Mouse (Mus musculus): ENCODE results near the gene Gm49358. TPM values are rescaled to one million over a fixed set of nuclear protein-coding genes. Genes with fewer than 3 reads are reported as not detected.

The Gm49358 gene
- polyA plus RNA-seq, 1 experiment from 2014 or later: not detected

GRCm38 (mm10) chr10:86819649-86820165, 55.9 kb downstream of the Gm49358 start:
- H3K36me3 ChIP-seq (ENCODE audit: control insufficient read depth, insufficient read depth, low read length): no peaks in the 10 kb centered on the region
- 45% methylated on average over 8 of the region's 8 CpGs for WGBS
- no peak for ATAC-seq
- no peaks in the 10 kb centered on the region for H3K27me3 ChIP-seq (replicated peaks; ENCODE audit: control insufficient read depth, insufficient read depth, low read length)
- no peaks in the 10 kb centered on the region for H3K9me3 ChIP-seq (ENCODE audit: control insufficient read depth, low read length)
- H3K4me1 ChIP-seq (ENCODE audit: control insufficient read depth, insufficient read depth, low read length): 0 out of 2 replicates have a peak, but pooled peaks cover 3% of the 10 kb centered on the region
- H3K4me3 ChIP-seq (ENCODE audit: low read length): no peak overlapping the region
- H3K27ac ChIP-seq (ENCODE audit: low read length): peak overlapping the region; percentile 17; the same call in 1 of the 2 replicates
- H3K9ac ChIP-seq (ENCODE audit: low read depth, low read length): no peak overlapping the region
- H3K4me2 ChIP-seq (ENCODE audit: low read depth, low read length): no peak overlapping the region

GRCm38 (mm10) chr10:86821014-86821413, 57.2 kb downstream of the Gm49358 start:
- Histone ChIP-seq H3K4me2 (ENCODE audit: low read depth, low read length) (no peak overlapping the region), H3K27me3 (replicated peaks; ENCODE audit: control insufficient read depth, insufficient read depth, low read length) (no peaks in the 10 kb centered on the region), H3K4me1 (ENCODE audit: control insufficient read depth, insufficient read depth, low read length) (0 out of 2 replicates have a peak, but pooled peaks cover 3% of the 10 kb centered on the region), H3K27ac (ENCODE audit: low read length) (no peak overlapping the region), H3K9ac (ENCODE audit: low read depth, low read length) (no peak overlapping the region), H3K9me3 (ENCODE audit: control insufficient read depth, low read length) (no peaks in the 10 kb centered on the region), H3K4me3 (ENCODE audit: low read length) (no peak overlapping the region), H3K36me3 (ENCODE audit: control insufficient read depth, insufficient read depth, low read length) (no peaks in the 10 kb centered on the region)
- no peak for ATAC-seq
- WGBS: 94% methylated on average over 7 of the region's 7 CpGs

- Histone ChIP-seq H3K4me1 (ENCODE audit: control insufficient read depth, insufficient read depth, low read length) (0 out of 2 replicates have a peak, but pooled peaks cover 3% of the 10 kb centered on the region), H3K4me3 (ENCODE audit: low read length) (no peak overlapping the region), H3K27ac (ENCODE audit: low read length) (no peak overlapping the region), H3K36me3 (ENCODE audit: control insufficient read depth, insufficient read depth, low read length) (no peaks in the 10 kb centered on the region), H3K27me3 (replicated peaks; ENCODE audit: control insufficient read depth, insufficient read depth, low read length) (no peaks in the 10 kb centered on the region), H3K9ac (ENCODE audit: low read depth, low read length) (no peak overlapping the region), H3K4me2 (ENCODE audit: low read depth, low read length) (no peak overlapping the region), H3K9me3 (ENCODE audit: control insufficient read depth, low read length) (no peaks in the 10 kb centered on the region)
- ATAC-seq: no peak
- WGBS: 81% methylated on average over 6 of the region's 6 CpGs
Observed at GRCm38 (mm10) chr10:86824093-86824492, 60.3 kb downstream of the Gm49358 start.

DNA sequence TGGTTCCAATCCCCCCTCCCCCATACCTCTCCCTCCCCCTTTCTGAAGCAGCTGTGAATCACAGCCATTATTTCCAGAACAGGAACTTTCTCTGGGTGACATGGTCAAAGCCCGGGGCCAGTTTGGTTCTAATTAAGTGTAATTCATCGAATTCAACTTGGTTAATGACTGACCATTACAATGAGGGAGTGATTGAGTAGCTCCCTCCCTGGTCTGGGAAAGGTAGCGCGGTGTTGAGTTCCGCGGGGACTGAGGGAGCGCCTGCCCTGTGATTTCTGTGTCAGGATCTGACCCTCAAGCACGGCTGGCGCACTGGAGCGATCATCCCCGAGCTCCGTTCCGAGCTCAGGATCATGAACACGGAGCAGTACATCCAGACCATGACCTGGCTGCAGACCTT, 61.1 kb downstream of the Gm49358 start:
- no peak overlapping the region for H3K4me2 ChIP-seq (ENCODE audit: low read depth, low read length)
- WGBS: 77% methylated on average over 14 of the region's 14 CpGs
- no peak overlapping the region for H3K4me3 ChIP-seq (ENCODE audit: low read length)
- no peaks in the 10 kb centered on the region for H3K9me3 ChIP-seq (ENCODE audit: control insufficient read depth, low read length)
- H3K9ac ChIP-seq (ENCODE audit: low read depth, low read length): no peak overlapping the region
- H3K36me3 ChIP-seq (ENCODE audit: control insufficient read depth, insufficient read depth, low read length): no peaks in the 10 kb centered on the region
- no peaks in the 10 kb centered on the region for H3K27me3 ChIP-seq (replicated peaks; ENCODE audit: control insufficient read depth, insufficient read depth, low read length)
- ATAC-seq: no peak
- no peak overlapping the region for H3K27ac ChIP-seq (ENCODE audit: low read length)
- 0 out of 2 replicates have a peak, but pooled peaks cover 2% of the 10 kb centered on the region for H3K4me1 ChIP-seq (ENCODE audit: control insufficient read depth, insufficient read depth, low read length)

- no peaks in the 10 kb centered on the region for H3K4me1 ChIP-seq (ENCODE audit: control insufficient read depth, insufficient read depth, low read length)
- no peak overlapping the region for H3K9ac ChIP-seq (ENCODE audit: low read depth, low read length)
- no peak overlapping the region for H3K4me2 ChIP-seq (ENCODE audit: low read depth, low read length)
- H3K27me3 ChIP-seq (replicated peaks; ENCODE audit: control insufficient read depth, insufficient read depth, low read length): no peaks in the 10 kb centered on the region
- no peak; the same call in 1 of the 2 replicates for ATAC-seq
- 90% methylated on average over 10 of the region's 10 CpGs for WGBS
- no peak overlapping the region for H3K27ac ChIP-seq (ENCODE audit: low read length)
- no peaks in the 10 kb centered on the region for H3K9me3 ChIP-seq (ENCODE audit: control insufficient read depth, low read length)
- no peaks in the 10 kb centered on the region for H3K36me3 ChIP-seq (ENCODE audit: control insufficient read depth, insufficient read depth, low read length)
- no peak overlapping the region for H3K4me3 ChIP-seq (ENCODE audit: low read length)
Observed at GRCm38 (mm10) chr10:86825871-86826522, 62.2 kb downstream of the Gm49358 start.

GRCm38 (mm10) chr10:86826929-86827328, 63.2 kb downstream of the Gm49358 start:
- 81% methylated on average over 3 of the region's 3 CpGs for WGBS

GRCm38 (mm10) chr10:86828221-86829135, 64.7 kb downstream of the Gm49358 start:
- no peak overlapping the region for H3K27ac ChIP-seq (ENCODE audit: low read length)
- no peaks in the 10 kb centered on the region for H3K4me1 ChIP-seq (ENCODE audit: control insufficient read depth, insufficient read depth, low read length)
- no peaks in the 10 kb centered on the region for H3K36me3 ChIP-seq (ENCODE audit: control insufficient read depth, insufficient read depth, low read length)
- H3K4me3 ChIP-seq (ENCODE audit: low read length): no peak overlapping the region
- 87% methylated on average over 15 of the region's 15 CpGs for WGBS
- H3K27me3 ChIP-seq (replicated peaks; ENCODE audit: control insufficient read depth, insufficient read depth, low read length): no peaks in the 10 kb centered on the region
- no peaks in the 10 kb centered on the region for H3K9me3 ChIP-seq (ENCODE audit: control insufficient read depth, low read length)
- no peak overlapping the region for H3K9ac ChIP-seq (ENCODE audit: low read depth, low read length)
- H3K4me2 ChIP-seq (ENCODE audit: low read depth, low read length): no peak overlapping the region
- no peak for ATAC-seq

More at GRCm38 (mm10) chr10:86826929-86827328, 63.2 kb downstream of the Gm49358 start:
- Histone ChIP-seq H3K4me2 (ENCODE audit: low read depth, low read length) (no peak overlapping the region), H3K9me3 (ENCODE audit: control insufficient read depth, low read length) (no peaks in the 10 kb centered on the region), H3K4me3 (ENCODE audit: low read length) (no peak overlapping the region), H3K27ac (ENCODE audit: low read length) (no peak overlapping the region), H3K9ac (ENCODE audit: low read depth, low read length) (no peak overlapping the region), H3K4me1 (ENCODE audit: control insufficient read depth, insufficient read depth, low read length) (no peaks in the 10 kb centered on the region), H3K36me3 (ENCODE audit: control insufficient read depth, insufficient read depth, low read length) (no peaks in the 10 kb centered on the region), H3K27me3 (replicated peaks; ENCODE audit: control insufficient read depth, insufficient read depth, low read length) (no peaks in the 10 kb centered on the region)
- ATAC-seq: no peak

DNA sequence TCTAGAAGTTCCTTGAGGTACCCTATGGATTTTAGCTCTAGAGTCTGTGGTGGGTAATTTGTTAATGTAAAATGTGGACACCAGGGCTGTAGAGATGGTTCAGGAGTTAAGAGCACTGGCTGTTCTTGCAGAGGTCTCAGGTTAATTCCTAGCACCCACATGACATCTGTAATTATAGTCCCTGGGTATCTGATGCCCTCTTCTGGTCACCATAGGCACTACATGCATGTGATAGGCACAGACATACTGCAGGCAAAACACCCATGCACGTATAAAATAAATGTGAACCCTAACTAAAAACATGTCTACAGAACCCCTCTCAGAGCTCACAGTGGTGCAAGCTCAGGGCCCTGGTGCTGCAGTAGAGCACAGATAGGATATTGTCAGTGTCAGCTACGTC, 65.7 kb downstream of the Gm49358 start:
- no peak overlapping the region for H3K4me3 ChIP-seq (ENCODE audit: low read length)
- H3K27me3 ChIP-seq (replicated peaks; ENCODE audit: control insufficient read depth, insufficient read depth, low read length): no peaks in the 10 kb centered on the region
- 96% methylated on average over 2 of the region's 2 CpGs for WGBS
- H3K9ac ChIP-seq (ENCODE audit: low read depth, low read length): no peak overlapping the region
- no peak for ATAC-seq
- no peak overlapping the region for H3K27ac ChIP-seq (ENCODE audit: low read length)
- H3K9me3 ChIP-seq (ENCODE audit: control insufficient read depth, low read length): no peaks in the 10 kb centered on the region
- H3K4me2 ChIP-seq (ENCODE audit: low read depth, low read length): no peak overlapping the region
- H3K4me1 ChIP-seq (ENCODE audit: control insufficient read depth, insufficient read depth, low read length): no peaks in the 10 kb centered on the region
- no peaks in the 10 kb centered on the region for H3K36me3 ChIP-seq (ENCODE audit: control insufficient read depth, insufficient read depth, low read length)

GRCm38 (mm10) chr10:86836784-86837183, 73.0 kb downstream of the Gm49358 start:
- Histone ChIP-seq H3K4me3 (ENCODE audit: low read length) (no peak overlapping the region), H3K9me3 (ENCODE audit: control insufficient read depth, low read length) (no peaks in the 10 kb centered on the region), H3K27me3 (replicated peaks; ENCODE audit: control insufficient read depth, insufficient read depth, low read length) (no peaks in the 10 kb centered on the region), H3K9ac (ENCODE audit: low read depth, low read length) (no peak overlapping the region), H3K4me2 (ENCODE audit: low read depth, low read length) (no peak overlapping the region), H3K27ac (ENCODE audit: low read length) (no peak overlapping the region), H3K36me3 (ENCODE audit: control insufficient read depth, insufficient read depth, low read length) (no peaks in the 10 kb centered on the region), H3K4me1 (ENCODE audit: control insufficient read depth, insufficient read depth, low read length) (no peaks in the 10 kb centered on the region)
- WGBS: 85% methylated on average over 4 of the region's 4 CpGs
- no peak for ATAC-seq

All from intestine, embryonic 16.5 days (tissue).